Mouse (Mus musculus): ENCODE data around the gene Thap3.

- TF ChIP-seq CTCF (IDR thresholded peaks at IDR 0.05; ENCODE audit: extremely low read depth, insufficient read depth, insufficient read length, insufficient replicate concordance) (no peak), POLR2A (IDR thresholded peaks at IDR 0.05; ENCODE audit: low read depth, low read length) (no peak)
Observed at GRCm38 (mm10) chr4:152002063-152002462, 13.3 kb upstream of the Thap3 start.
